Mouse (Mus musculus) erythroblast, embryonic 14.5 days (primary cell): ENCODE results near the gene Mcoln2.

Experiments
- GATA1 ChIP-seq: IDR thresholded peaks from 2 replicates; pipeline ENCODE4 v1.6.1; 2012; ENCODE audit warnings: low read length, inconsistent platforms, mixed read lengths
- TAL1 ChIP-seq: IDR thresholded peaks from 3 replicates; pipeline ENCODE4 v1.6.1; 2012; ENCODE audit warnings: low read length, inconsistent platforms, mixed read lengths

DNA sequence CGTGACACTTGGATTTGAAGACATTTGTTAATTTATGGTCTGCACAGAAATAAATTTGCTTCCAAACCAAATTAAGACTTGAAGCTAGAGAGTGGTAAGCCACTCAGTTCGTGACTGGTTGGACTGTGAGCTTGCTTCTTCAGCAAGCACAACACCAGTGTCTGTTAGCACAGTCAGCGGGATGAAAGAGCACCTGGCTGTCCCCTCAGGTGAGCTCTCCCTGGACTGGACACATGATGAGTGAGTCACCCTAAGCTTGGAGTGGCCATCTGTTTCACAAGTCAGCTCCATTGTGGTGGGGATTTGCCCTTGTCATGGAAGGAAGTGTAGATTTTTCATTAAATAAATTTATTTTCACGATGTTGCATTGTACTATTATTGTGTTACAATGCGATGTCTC lies 45.5 kb downstream of the Mcoln2 start:
- TF ChIP-seq TAL1 = no peak
- TF ChIP-seq GATA1 = no peak
